Mouse (Mus musculus): ENCODE measurements around the gene Togaram1. TPM values are rescaled to one million over a fixed set of nuclear protein-coding genes. Genes with fewer than 3 reads are reported as not detected.
A peak's percentile ranks its signal among the peaks of the same experiment; 100 is the strongest.

Gene Togaram1
- 10 to 100 TPM; 14.4 to 25.4 (median 21.7) TPM for polyA plus RNA-seq (2017; shearing (Covaris generic))

GRCm38 (mm10) chr12:64965124-64966026 is at the start of gene Togaram1, which contains the start of gene Klhl28:
TSS of gene Togaram1 (plus strand) at chr12:64965804.
TSS of gene Klhl28 (minus strand) at chr12:64965534.
- peak; percentile 95 for ATAC-seq

GRCm38 (mm10) chr12:64916735-64917134 is 48.9 kb upstream of the Togaram1 start:
- ATAC-seq, result no peak

GRCm38 (mm10) chr12:64917578-64918471 is 47.8 kb upstream of the Togaram1 start, which contains the start of gene Gm527:
TSS of gene Gm527 (plus strand) at chr12:64917906.
- ATAC-seq, result peak; percentile 96

DNA sequence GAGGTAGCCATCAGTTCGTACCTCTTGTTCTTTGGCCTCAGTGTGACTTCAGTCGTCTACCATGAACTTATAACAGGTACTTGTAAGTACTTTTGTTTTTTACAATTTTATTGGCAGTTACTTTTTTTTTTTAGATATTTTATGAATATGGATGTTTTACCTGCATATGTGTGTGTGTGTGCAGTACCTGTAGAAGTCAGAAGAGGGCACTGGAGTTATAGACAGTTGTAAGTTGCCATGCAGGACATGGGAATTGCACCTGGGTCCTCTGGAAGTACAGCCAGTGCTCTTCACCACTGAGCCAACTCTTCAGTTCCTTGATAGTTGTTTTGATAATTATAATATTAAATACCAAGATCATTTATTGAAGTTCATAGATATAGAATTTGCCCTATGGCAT is 28.1 kb upstream of the Togaram1 start:
- ATAC-seq, result peak; percentile 73

DNA sequence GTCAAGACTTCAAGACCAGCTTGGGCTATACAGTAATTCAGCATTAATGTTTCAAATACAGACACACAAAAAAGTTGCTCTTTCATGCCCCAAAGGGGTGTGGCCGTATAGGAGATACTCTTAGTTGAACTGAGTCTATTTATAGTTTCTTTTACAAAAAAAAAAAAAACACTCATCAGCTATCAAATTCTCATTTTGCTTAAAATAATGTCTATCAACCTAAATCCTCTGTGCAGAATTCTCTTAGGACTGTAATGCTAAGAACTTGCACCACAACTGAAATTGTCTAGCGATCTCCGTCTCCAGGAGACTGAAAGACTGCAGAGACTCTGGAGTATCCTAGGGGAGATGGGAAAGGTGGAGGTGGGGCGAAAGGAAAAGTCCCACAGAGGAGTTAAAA is 1.0 kb upstream of the Togaram1 start:
- no peak for ATAC-seq

DNA sequence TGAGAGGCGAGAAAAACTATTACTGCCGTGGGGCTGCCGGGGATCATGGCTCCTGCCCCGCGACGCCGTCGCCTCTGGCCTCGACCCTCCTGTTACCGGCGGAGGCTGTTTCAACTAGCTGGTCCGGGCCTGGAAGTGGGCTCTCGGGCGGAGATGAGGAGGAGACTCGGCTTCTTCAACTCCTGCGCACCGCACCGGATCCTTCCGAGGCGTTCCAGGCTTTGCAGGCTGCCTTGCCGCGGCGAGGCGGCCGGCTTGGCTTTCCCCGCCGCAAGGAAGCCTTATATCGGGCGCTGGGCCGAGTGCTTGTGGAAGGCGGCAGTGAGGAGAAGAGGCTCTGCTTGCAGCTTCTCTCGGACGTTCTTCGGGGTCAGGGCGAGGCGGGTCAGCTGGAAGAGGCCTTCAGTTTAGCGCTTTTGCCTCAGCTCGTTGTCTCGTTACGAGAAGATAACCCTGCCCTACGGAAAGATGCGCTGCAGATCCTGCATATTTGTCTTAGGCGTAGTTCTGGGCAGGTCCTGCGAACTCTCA is 562 bp downstream of the Togaram1 start:
- peak; percentile 32 for ATAC-seq

GRCm38 (mm10) chr12:64966652-64967435 is 1.2 kb downstream of the Togaram1 start:
- no peak for ATAC-seq

DNA sequence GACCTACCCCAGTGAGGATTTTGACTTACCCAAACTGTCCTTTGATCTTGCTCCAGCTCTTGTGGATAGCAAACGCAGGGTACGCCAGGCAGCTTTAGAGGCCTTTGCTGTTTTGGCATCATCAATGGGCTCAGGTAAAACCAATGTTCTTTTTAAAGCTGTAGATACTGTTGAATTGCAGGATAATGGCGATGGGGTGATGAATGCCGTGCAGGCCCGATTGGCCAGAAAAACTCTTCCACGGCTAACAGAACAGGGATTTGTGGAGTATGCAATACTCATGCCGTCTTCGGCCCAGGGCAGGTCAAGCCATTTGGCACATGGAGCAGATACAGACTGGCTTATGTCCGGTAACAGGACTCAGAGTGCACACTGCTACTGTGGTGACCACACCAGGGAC is 1.9 kb downstream of the Togaram1 start:
- no peak for ATAC-seq

DNA sequence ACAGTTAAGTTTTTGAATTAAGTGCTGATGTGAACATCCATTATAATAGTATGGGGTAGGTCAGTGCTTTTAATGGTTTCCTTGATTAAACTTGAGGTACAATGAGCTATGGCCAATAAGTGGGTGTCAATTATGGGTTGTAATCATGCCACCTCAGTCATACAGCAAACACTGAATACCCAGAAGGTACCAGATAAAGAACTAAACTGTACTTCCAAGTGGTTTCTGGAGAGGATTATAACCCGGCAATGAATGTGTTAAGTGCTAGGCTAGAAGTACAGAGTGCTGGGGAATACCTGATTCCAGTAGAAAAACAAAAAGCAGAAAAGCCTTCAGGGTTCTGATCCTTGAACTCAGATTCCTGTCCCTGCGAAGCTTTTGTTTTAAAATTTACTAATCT is 2.5 kb downstream of the Togaram1 start:
- no peak for ATAC-seq

- ATAC-seq, result no peak
These were observed 5.8 kb downstream of the Togaram1 start for GRCm38 (mm10) chr12:64971399-64971798.

DNA sequence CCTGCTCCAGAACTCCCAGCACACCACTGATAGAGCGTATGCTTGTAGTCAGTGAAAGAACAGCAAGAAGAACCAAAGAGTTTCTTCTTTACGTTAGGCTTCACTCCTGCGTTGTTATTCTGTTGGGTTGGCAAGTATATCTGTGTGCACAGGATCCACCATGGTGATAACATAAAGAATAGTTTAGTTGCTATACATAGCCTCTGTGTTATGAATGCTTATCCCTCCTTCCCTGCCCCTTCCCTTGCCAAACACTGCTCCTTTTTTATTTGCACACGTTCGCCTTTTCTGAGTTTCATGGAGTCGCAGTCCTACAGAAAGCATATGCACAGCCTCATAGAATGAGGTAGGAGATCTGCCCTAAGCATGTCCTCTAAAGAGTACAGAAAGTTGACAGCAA is 6.5 kb downstream of the Togaram1 start:
- no peak for ATAC-seq

DNA sequence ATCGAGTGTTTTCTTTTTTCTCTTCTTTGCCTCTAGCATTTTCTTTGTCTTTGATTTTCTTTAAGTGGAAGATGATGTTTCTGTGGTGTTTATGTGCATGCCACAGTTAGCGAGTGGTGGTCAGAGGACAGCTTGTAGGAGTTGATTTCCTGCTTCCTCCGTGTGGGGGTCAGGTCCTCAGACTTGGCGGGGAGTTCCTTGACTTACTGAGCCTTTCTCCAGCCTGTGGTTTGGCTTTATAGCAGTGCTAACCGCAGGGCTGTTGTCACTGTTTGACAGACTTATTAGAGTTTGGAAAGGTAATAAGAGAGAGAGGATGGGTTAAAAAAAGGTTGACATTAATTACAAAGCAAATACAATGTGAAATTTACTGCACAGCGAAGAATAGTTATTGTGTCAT is 10.0 kb downstream of the Togaram1 start:
- peak; percentile 68 for ATAC-seq

DNA sequence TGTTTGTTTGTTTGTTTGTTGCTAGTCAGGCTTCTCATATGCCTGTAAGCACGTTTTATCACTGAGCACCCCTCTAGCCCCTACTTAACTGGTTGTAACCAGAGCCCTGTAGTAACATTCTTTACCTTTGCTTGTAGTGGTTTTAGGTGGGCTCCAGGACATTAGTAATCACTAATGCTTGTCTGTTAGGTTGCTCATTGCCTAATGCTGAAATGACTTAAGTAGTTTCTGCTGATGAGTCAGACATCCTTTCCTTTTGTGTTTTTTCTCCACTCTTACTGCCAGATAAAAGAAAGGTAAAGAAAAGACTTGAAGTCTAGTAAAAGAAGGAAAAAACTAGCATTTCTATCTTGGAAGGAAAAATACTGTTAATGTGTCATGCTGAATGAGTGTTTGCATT is 10.6 kb downstream of the Togaram1 start:
- no peak for ATAC-seq

GRCm38 (mm10) chr12:64977518-64977917 is 11.9 kb downstream of the Togaram1 start:
- ATAC-seq, result no peak

DNA sequence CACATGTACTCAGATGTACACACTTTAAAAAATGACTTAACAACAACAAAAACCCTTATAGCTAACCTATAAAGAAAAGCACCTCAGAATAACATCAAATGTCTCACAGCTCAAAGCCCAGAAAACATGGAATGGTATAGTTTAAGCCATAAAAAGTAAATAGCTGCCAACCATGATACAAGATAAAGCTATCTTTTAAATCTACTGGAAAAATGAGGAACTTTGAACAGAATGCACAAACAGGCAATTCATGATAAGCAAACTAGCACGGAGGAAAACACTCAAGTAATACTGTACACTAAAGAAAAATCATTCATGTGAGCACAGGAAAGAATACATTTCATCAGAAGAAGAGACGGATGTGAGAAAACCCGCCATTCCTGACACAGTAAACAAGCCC is 42.1 kb downstream of the Togaram1 start:
- no peak for ATAC-seq

- no peak for ATAC-seq
These were observed 57.2 kb downstream of the Togaram1 start for GRCm38 (mm10) chr12:65022842-65023241.

GRCm38 (mm10) chr12:65035839-65036189 is 70.2 kb downstream of the Togaram1 start:
- ATAC-seq, result peak; percentile 44

DNA sequence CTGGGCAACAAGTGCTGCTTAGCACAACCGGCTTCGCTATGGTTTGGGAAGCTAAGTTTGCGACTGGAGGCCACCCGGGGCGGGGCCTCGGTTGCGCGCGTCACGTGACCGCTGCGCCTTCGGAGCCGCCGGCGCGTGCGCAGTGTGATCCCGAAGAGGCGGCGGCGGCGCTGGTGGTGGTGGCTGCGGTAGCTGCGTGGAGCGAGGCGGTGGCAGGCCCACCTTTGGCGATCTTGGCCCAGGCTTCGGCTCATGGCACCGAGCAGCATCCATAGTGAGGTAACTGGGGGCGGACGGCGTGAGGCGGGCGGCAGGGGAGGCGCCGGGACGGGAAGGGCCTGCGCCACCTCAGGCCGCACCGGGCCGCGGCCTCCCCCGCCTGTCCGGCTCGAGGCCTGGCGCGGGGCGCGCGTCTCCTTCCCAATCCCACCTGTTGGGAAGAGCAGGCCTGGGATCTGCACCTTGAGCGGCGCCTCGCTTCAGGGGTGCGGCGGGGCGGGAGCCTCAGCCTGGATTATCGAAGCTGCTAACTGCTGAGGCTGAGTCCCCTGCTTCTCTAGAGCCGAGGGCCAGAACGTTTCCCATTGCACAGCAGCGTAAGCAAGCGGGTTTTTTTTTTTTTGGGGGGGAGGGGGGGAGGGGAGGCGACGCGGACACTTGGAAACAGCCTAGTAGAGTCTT is 70.7 kb downstream of the Togaram1 start, which contains the start of gene Prpf39:
Prpf39 (plus strand) TSS at position 144 of the 681 bp plus-strand sequence.
- ATAC-seq, result peak; percentile 85

DNA sequence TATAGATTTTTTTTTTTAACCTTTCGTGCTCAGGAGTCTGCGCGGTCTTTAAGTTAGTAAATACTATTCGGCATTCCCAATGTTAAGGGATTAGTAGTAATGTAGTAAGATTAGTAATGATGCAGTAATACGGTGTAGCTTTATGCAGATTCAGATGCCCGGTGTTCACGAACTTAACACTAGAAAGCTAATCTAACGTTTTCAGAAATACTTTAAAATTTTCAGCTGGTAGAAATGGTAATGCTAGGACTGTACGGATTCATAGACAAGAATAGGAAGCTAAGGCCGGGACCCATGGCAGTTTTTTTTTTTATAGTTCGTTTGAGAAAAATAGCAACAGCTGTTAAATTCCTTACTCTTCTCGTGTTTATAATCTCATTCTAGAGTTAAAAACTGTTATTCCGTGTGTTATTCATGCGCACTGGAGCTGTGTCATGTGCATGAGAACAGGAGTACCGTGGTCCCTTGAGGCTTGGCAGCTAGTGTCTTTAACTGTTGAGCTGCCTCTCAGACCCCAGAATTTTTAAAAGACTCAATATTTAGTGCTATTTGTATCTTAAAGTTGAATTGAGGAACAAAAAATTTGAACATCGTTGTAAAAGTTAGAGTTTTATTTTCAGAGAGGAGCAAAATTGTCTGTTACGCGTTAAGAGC is 71.4 kb downstream of the Togaram1 start:
- ATAC-seq, result no peak

GRCm38 (mm10) chr12:65037546-65037937 is 71.9 kb downstream of the Togaram1 start:
- ATAC-seq, result peak; percentile 21

DNA sequence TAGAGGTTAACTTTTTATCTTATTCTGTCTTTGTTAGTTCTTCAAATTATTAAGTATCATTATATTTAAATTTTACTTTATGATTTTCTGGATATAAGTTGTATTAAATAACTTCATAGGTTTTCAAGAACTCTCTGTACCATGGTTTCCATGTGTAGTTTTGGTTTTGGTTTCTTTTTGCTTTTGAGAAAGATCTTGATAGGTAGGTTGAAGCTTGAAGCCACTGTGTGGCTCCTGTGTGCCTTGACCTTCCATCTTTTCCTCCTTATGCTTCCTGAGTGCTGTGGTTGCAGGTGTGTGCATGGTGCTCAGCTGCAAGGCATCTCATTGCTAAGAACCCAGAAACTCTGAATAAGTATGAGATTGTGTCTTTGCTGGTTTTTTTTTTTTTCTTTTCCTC is 83.2 kb downstream of the Togaram1 start:
- ATAC-seq, result peak; percentile 71
